Mouse (Mus musculus) stomach, embryonic 16.5 days (tissue): ENCODE data around the gene Cd40. TPM values are rescaled to one million over a fixed set of nuclear protein-coding genes. Genes with fewer than 3 reads are reported as not detected.

Source experiments
- ATAC-seq: fragments of 200-750 bp; cut with Nextera tagmentation; 2 replicates; pipeline ENCODE4 v1.8.0; 2017; ENCODE audit warnings: moderate number of reproducible peaks, moderate TSS enrichment; ENCODE audit not compliant: insufficient read depth, low FRiP score
- H3K27ac ChIP-seq: fragments of 300-500 bp; sonication (generic); 2 replicates; pipeline ENCODE4 v1.5.1; 2014; ENCODE audit warnings: low read length
- H3K27me3 ChIP-seq: fragments of 300-500 bp; sonication (generic); 2 replicates; pipeline ENCODE4 v1.6.1; 2014; ENCODE audit warnings: low read length, control low read depth, mixed read lengths; ENCODE audit not compliant: control insufficient read depth, insufficient read depth
- H3K36me3 ChIP-seq: fragments of 300-500 bp; sonication (generic); 2 replicates; pipeline ENCODE4 v1.6.1; 2014; ENCODE audit warnings: low read length; ENCODE audit not compliant: control insufficient read depth, insufficient read depth
- H3K4me1 ChIP-seq: fragments of 300-500 bp; sonication (generic); 2 replicates; pipeline ENCODE4 v1.6.1; 2014; ENCODE audit warnings: low read length, control low read depth, mixed read lengths; ENCODE audit not compliant: control insufficient read depth, insufficient read depth
- H3K4me2 ChIP-seq: fragments of 300-500 bp; sonication (generic); 2 replicates; pipeline ENCODE4 v1.6.1; 2014; ENCODE audit warnings: low read depth, low read length, mixed read lengths
- H3K4me3 ChIP-seq: fragments of 300-500 bp; sonication (generic); replicated peaks from 2 replicates; pipeline ENCODE4 v1.5.1; 2014; ENCODE audit warnings: mild to moderate bottlenecking, low read length
- H3K9ac ChIP-seq: fragments of 300-500 bp; sonication (generic); 2 replicates; pipeline ENCODE4 v1.6.1; 2014; ENCODE audit warnings: low read length
- H3K9me3 ChIP-seq: fragments of 300-500 bp; sonication (generic); replicated peaks from 2 replicates; pipeline ENCODE4 v1.6.1; 2016; ENCODE audit warnings: low read length, control low read depth; ENCODE audit not compliant: control insufficient read depth
- WGBS: fragments of 180-500 bp; shearing (Covaris S2); extraction: QIAGEN DNeasy Blood & Tissue Kit; methylation state at CpG from one replicate; pipeline ENCODE4 v1.1.7; 2014; 5-methylcytosine and 5-hydroxymethylcytosine counted together
- polyA plus RNA-seq: library from polyadenylated mRNA; unstranded; fragments of >200 nt; fragmentation: Nextera tagmentation; extraction: Ambion mirVana; gene quantifications from 2 replicates; pipeline ENCODE4 v1.2.1, GENCODE M21; 2015

The Cd40 gene
- polyA plus RNA-seq, 1 experiment from 2014 or later: 7.0 TPM

DNA sequence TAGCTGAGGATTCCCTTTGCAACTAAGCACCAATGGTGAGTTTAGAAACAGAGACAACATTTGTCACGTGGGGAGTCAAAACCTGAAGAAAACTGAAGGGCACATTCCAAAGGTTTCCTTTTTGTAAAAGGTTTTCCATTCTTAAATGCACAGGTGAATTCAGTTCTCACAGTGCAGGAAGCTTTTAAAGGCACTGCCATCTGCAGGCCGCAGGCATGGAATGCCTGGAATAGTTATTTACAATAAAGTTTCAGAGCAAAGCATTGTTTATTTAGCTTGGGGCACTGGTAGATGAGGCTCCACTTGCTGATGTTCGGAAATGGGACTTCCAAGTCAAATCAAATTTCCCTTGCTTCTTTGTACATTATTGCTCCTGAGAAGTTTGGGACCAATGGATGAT, 22.9 kb upstream of the Cd40 start:
- H3K4me1 ChIP-seq: peaks cover 20% of the 10 kb centered on the region
- no peak overlapping the region for H3K4me3 ChIP-seq
- 39% methylated on average over 3 of the region's 3 CpGs for whole genome bisulfite sequencing
- no peak overlapping the region for H3K27ac ChIP-seq
- no peak overlapping the region for H3K9ac ChIP-seq
- H3K9me3 ChIP-seq: no peaks in the 10 kb centered on the region
- no peak for ATAC-seq
- H3K36me3 ChIP-seq: no peaks in the 10 kb centered on the region
- no peaks in the 10 kb centered on the region for H3K27me3 ChIP-seq
- no peak overlapping the region for H3K4me2 ChIP-seq

- no peak for ATAC-seq
- H3K4me1 ChIP-seq: peaks cover 17% of the 10 kb centered on the region
- no peaks in the 10 kb centered on the region for H3K9me3 ChIP-seq
- no peaks in the 10 kb centered on the region for H3K36me3 ChIP-seq
- WGBS: 30% methylated on average over 6 of the region's 6 CpGs
- H3K27me3 ChIP-seq: no peaks in the 10 kb centered on the region
- H3K27ac ChIP-seq: no peak overlapping the region
- H3K4me3 ChIP-seq: peak overlapping the region; percentile 97
- H3K9ac ChIP-seq: peak overlapping the region; percentile 99
- peak overlapping the region; percentile 90 for H3K4me2 ChIP-seq
These were observed 22.1 kb upstream of the Cd40 start for GRCm38 (mm10) chr2:165033306-165033705.

GRCm38 (mm10) chr2:165034131-165035057, 21.0 kb upstream of the Cd40 start, which contains the start of gene Ncoa5:
Ncoa5 (minus strand) TSS chr2:165034867.
- Histone ChIP-seq H3K4me3 (peak within 1 kb of the TSS; percentile 97), H3K36me3 (no peaks in the 10 kb centered on the region), H3K4me1 (peaks cover 17% of the 10 kb centered on the region), H3K9ac (peak within 1 kb of the TSS; percentile 99), H3K27ac (peak within 1 kb of the TSS; percentile 72), H3K27me3 (no peaks in the 10 kb centered on the region), H3K4me2 (peak within 1 kb of the TSS; percentile 90), H3K9me3 (no peaks in the 10 kb centered on the region)
- ATAC-seq: peak; percentile 98
- under 1% methylated on average over 108 of the region's 111 CpGs for WGBS

- peak overlapping the region; percentile 52 for H3K4me2 ChIP-seq
- H3K9ac ChIP-seq: 0 out of 2 replicates have a peak overlapping the region, but pooled peaks have one; percentile 37
- WGBS: 36% methylated on average over 5 of the region's 5 CpGs
- H3K9me3 ChIP-seq: no peaks in the 10 kb centered on the region
- H3K4me3 ChIP-seq: peak overlapping the region; percentile 97
- no peak for ATAC-seq
- no peak overlapping the region for H3K27ac ChIP-seq
- H3K36me3 ChIP-seq: no peaks in the 10 kb centered on the region
- no peaks in the 10 kb centered on the region for H3K27me3 ChIP-seq
- H3K4me1 ChIP-seq: peaks cover 17% of the 10 kb centered on the region
These were observed 20.4 kb upstream of the Cd40 start for GRCm38 (mm10) chr2:165035058-165035431.

- ATAC-seq: no peak
- H3K4me1 ChIP-seq: peaks cover 12% of the 10 kb centered on the region
These were observed 18.0 kb upstream of the Cd40 start for GRCm38 (mm10) chr2:165037415-165037814.

GRCm38 (mm10) chr2:165042126-165042525, 13.3 kb upstream of the Cd40 start:
- Histone ChIP-seq H3K36me3 (no peaks in the 10 kb centered on the region), H3K4me1 (no peaks in the 10 kb centered on the region), H3K9ac (no peak overlapping the region), H3K4me2 (no peak overlapping the region), H3K9me3 (no peaks in the 10 kb centered on the region), H3K27ac (no peak overlapping the region), H3K4me3 (no peak overlapping the region), H3K27me3 (no peaks in the 10 kb centered on the region)
- no peak for ATAC-seq
- WGBS: 78% methylated on average over 5 of the region's 5 CpGs

More at GRCm38 (mm10) chr2:165037415-165037814, 18.0 kb upstream of the Cd40 start:
- Histone ChIP-seq H3K36me3 (no peaks in the 10 kb centered on the region), H3K9me3 (no peaks in the 10 kb centered on the region), H3K27me3 (no peaks in the 10 kb centered on the region), H3K27ac (no peak overlapping the region), H3K4me2 (no peak overlapping the region), H3K4me3 (no peak overlapping the region), H3K9ac (no peak overlapping the region)
- WGBS: 66% methylated on average over 4 of the region's 4 CpGs

DNA sequence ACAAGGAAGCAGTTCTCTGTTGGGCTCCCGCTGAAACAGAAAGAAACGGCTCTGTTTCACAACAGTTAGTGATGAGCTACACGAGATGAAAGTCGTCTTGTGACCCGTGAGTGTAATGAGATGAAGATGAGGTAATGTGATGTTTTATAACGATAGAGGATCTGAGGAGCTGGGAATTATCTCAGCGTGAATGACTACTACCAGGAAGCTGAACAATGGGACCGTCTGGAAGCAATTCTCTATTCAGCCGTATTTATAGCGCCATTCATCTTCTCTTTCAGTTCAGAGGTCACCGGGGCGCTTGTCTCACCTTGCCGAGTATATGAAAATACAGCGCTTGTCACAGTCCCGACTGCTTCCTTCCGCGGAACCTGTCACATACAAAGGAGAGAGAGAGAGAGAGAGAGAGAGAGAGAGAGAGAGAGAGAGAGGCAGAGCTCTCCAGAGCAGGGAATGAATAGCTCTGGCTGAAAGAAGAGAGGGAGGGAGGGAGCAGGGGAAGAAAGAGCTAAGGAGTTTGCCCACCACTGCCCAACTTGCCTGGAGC, 12.3 kb upstream of the Cd40 start:
- ATAC-seq: no peak

DNA sequence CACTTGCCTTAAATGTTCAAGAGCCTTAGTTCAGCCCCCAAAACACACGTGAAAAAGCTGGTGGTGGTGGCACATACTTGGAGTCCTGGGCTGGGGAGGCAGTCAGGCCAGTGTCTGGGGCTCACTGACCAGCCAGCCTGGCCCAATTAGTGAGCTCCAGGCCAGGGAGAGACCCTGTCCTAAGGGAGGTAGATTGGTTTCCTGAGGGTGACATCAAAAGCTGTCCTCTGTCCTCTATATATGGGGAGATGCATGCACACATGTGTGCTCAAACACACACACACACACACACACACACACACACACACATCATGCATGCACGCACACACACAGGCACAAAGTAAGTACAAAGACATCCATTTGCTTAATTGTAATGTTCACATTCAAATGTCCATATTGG, 11.7 kb upstream of the Cd40 start:
- whole genome bisulfite sequencing: 64% methylated on average over 2 of the region's 2 CpGs
- Histone ChIP-seq H3K4me3 (no peak overlapping the region), H3K4me2 (no peak overlapping the region), H3K27me3 (no peaks in the 10 kb centered on the region), H3K9ac (no peak overlapping the region), H3K27ac (no peak overlapping the region), H3K36me3 (no peaks in the 10 kb centered on the region), H3K9me3 (no peaks in the 10 kb centered on the region), H3K4me1 (no peaks in the 10 kb centered on the region)
- no peak for ATAC-seq

More for the DNA sequence above, 12.3 kb upstream of the Cd40 start:
- Histone ChIP-seq H3K4me2 (no peak overlapping the region), H3K36me3 (no peaks in the 10 kb centered on the region), H3K4me1 (no peaks in the 10 kb centered on the region), H3K27ac (no peak overlapping the region), H3K27me3 (no peaks in the 10 kb centered on the region), H3K9me3 (no peaks in the 10 kb centered on the region), H3K4me3 (no peak overlapping the region), H3K9ac (no peak overlapping the region)
- WGBS: 14% methylated on average over 17 of the region's 17 CpGs

GRCm38 (mm10) chr2:165049044-165049443, 6.4 kb upstream of the Cd40 start:
- Histone ChIP-seq H3K9me3 (no peaks in the 10 kb centered on the region; the same call in 1 of the 2 replicates), H3K27ac (no peak overlapping the region), H3K4me2 (no peak overlapping the region), H3K4me1 (no peaks in the 10 kb centered on the region), H3K9ac (no peak overlapping the region), H3K4me3 (no peak overlapping the region), H3K36me3 (no peaks in the 10 kb centered on the region), H3K27me3 (no peaks in the 10 kb centered on the region)
- no peak for ATAC-seq
- WGBS: 64% methylated on average over 5 of the region's 5 CpGs
